Mouse (Mus musculus): ENCODE measurements around the gene Neil1.
A peak's percentile ranks its signal among the peaks of the same experiment; 100 is the strongest.

The Neil1 gene

GRCm38 (mm10) chr9:57138507-57138906 is 9.6 kb downstream of the Neil1 start:
- DNase-seq, result no peak

GRCm38 (mm10) chr9:57137777-57138176 is 10.3 kb downstream of the Neil1 start:
- no peak for DNase-seq

GRCm38 (mm10) chr9:57137246-57137645 is 10.9 kb downstream of the Neil1 start:
- no peak for DNase-seq

GRCm38 (mm10) chr9:57130577-57131433 is 17.3 kb downstream of the Neil1 start, which contains the start of gene Man2c1:
TSS of gene Man2c1 (plus strand) at chr9:57130690.
- DNase-seq, result peak; percentile 96

GRCm38 (mm10) chr9:57129641-57130040 is 18.5 kb downstream of the Neil1 start:
- no peak for DNase-seq

GRCm38 (mm10) chr9:57117261-57117755 is 30.8 kb downstream of the Neil1 start:
- no peak for DNase-seq

All from lung, postnatal 14 days (tissue).